Mouse (Mus musculus) monocyte, adult 2 months (primary cell): ENCODE data around the gene Vps13c.

Experiments
- DNase-seq, 2 experiments: peaks; one replicate each; pipeline ENCODE4 v3.0.0; 2022; ENCODE audit warnings: low spot score in 2 of 2, low read depth in 1 of 2

The Vps13c gene

DNA sequence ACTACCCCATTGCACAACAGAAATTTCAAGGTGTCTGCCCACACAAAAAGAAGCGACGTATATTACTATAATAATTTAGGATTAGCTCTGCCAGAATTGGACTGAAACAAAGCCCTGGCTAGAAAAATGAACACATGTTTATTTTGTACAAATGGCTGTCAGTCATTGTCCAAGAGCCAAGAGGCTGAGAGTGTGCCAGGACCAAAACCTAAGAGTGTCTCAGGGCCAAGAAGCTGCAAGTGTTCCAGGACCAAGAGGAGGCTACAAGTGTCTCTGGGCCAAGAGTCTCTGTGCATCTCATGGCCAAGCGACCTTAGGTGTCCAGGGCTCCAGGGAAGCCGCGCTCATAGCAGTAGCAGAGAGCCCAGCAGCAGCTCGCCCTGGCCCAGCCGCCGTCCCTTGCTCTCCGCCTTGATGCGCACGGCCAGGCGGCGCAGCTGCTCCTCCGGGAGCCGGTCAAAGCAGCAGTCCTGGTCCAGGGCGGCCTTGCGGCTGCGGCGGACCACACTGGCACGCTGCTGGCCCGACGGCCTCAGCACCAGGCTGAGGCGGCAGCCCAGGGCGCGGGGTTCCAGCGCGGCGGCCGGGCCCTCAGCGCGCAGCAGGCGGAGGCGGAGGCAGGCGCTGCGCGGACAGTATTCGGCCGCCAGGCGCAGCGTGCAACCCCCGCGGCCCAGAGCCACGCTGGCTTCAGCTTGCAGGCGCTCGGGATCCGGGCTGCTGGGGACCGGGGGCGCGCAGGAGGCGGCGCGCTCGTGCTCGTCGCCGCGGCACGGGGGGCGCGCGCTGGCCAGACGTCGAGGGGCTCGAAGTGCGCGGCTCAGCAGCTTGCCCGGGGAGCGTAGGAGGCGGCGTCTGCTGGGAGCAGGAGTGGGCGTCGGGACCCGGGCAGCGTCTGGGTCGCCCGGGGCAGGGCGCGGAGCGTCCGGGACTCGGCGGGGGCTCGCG lies 9.5 kb upstream of the Vps13c start:
- DNase-seq, result no peak

DNA sequence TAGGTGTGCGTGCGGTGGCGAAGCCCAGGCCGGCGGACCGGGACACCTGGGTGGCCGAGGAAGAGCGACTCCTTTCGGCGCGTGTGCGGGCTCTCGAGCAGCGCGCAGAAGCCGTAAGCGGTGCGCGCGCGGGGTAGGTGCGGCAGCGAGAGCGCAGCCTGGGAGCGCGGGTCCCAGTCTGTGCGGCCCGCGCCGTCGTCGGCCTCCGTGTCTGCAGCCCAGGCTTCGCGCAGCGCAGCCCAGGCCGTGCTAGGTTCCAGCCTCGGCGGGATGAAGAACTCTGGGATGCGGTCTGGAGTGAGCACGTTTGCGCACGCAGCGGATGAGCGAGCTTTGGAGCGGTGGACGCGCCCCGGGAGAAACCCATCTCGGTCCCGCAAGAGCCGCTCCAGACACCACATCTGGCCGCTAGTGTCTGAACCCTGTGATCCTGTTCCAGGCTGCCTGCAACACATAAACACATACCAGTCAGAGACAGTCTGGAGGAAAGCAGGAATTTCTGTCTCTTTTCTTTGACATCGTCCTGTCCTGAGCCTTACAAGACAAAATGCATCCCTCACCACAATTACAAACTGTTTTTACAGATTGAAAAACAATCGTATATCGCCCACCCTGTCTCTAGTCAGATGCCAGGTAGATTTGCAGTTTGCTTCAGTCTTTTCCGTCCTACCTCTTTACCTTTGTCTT lies 8.7 kb upstream of the Vps13c start:
- no peak for DNase-seq

DNA sequence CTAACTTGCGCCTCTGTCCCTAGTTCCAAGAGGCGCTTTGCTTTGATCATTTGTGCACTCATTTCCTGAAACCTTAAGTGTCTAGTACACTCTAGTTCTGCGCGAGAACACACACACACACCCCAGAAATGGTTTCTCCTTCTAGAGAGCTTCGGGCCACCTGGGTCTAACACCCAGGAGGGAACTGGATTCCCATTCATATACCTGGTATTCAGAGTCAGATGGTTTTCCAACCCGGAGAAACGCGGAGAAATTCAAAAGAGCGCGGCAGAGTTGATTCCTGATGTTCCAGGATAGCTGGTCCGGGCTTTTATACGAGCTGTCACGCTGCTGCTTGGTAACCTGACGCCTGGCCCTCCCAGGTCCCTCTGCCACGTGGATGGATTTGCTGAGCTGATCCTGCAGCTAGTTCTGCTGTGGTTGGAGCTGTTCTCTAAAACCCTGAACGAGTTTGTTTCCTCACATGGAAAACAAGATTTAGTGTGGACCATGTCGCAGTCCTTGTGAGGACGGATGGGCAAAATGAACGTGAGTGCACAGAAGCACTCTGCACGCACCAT lies 8.1 kb upstream of the Vps13c start, which contains the start of gene C2cd4a:
Gene C2cd4a (minus strand): TSS at position 285 of the 560 bp plus-strand sequence.
- no peak for DNase-seq

- no peak for DNase-seq
Measured at GRCm38 (mm10) chr9:67834535-67834934, 5.7 kb upstream of the Vps13c start.

DNA sequence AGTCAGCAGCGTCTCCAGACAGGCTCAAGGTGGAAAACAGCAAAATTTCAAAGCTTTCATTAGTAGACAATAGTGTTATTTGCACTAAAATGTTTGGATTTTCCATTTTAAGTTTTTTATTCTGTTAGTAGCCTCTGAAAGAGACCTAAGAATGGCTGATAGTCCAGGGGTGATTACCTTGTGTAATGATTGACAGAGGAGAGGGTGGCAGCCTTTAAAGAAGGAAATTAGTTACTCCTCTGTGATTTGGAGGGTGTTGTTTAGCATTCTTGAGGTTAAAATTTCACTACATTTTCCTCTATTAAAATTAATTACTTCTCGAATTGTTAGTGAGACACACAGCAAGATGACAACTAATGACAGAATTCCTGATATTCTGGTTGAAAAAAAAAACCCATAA lies 2.9 kb upstream of the Vps13c start:
- no peak for DNase-seq

DNA sequence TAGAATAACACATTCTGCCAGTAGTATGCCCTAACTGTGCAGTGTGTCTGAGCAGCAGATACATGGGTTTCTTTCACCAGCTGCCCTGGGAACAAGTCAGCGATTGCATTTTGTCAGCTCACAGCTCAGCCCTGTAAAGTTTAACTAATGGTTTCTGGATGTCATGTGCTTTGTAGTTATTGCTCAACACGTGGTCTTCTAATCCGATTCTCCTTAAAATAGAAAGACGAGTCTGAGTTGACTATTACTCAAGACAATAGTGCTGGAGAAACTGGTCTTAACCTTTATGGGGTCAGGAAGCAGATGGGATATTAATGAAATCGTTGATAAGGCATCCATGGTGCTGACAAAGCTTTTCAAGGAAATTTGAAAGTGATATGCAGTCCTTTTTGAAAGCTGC lies 2.6 kb downstream of the Vps13c start:
- no peak for DNase-seq

DNA sequence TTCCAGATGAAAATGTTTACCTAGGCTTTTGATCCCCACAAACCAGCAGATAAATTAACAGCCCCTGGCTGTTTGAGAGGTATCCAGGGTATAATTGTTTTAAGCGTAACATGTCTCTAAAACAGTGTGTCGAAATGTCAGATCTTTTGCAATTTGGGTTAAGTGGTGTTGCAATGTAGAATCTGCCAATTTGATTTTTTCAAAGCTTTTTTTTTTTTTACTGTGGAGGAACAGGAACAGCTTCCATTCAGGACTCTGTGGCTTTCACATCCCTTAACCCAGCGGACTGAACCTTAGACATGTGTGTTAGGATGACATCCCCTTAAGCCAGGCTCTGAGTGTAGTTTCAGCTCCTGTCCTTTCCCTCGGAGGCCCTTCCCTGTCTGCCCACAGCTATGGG lies 4.8 kb downstream of the Vps13c start:
- DNase-seq, result peak in 1 of 2 experiments; percentile 56

GRCm38 (mm10) chr9:67845648-67846047 lies 5.5 kb downstream of the Vps13c start:
- DNase-seq, result no peak

- no peak for DNase-seq
Measured at GRCm38 (mm10) chr9:67846089-67846488, 5.9 kb downstream of the Vps13c start.

DNA sequence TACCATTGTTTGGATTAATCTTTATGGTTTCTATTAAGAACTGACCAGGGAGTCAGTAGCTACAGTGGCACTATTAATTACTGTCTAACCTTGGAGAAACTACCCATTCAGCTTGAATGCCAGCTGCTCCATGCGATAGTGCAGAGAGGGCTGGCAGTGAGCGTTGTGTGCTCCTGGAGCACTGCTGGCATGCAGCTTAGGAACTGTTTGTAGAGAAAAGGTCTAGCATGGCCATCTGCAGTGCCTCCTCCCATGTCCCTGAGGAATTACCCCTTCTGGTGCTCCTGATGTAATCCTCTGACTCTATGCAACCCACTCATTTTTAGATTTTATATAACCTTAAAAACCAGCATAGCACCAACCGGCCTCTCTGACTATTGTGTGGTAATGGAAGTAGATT lies 7.4 kb downstream of the Vps13c start:
- DNase-seq, result no peak

DNA sequence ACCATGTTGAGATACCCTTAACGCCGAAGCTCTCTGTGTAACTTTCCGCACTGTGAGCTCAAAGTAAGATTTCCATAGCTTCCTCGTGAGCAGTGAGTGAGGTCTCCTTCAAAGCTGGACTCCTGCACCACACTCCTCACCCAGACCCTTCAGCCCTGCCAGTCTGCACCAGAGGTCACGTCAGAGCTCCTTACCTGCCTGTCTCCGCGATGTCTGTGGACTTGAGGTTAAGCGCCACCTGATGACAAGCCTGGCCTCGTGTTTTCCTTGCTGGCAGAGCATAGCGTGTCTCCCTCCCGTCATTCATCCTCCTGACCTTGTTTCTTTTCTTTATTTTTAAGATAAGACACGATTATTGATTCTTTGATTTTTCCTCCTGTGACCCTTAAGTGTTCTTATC lies 9.2 kb downstream of the Vps13c start:
- no peak for DNase-seq

GRCm38 (mm10) chr9:67849846-67850245 lies 9.7 kb downstream of the Vps13c start:
- DNase-seq, result no peak

DNA sequence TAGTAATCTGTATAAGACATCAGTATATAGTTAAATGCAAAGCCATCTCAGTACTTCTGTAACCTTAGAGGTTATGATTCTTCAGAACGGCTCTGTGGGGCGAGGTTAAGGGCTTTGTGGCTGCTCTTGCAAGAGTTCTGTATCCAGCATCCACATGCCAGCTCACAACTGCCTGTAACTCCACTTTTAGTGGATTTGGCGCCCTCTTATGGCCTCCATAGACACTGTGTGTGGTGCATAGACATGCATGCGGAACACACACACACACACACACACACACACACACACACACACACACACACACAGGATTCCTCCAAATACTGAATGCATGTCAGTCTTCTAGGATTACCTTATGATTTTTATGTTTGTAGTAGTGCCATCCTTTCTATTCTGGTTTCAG lies 11.0 kb downstream of the Vps13c start:
- DNase-seq, result no peak

DNA sequence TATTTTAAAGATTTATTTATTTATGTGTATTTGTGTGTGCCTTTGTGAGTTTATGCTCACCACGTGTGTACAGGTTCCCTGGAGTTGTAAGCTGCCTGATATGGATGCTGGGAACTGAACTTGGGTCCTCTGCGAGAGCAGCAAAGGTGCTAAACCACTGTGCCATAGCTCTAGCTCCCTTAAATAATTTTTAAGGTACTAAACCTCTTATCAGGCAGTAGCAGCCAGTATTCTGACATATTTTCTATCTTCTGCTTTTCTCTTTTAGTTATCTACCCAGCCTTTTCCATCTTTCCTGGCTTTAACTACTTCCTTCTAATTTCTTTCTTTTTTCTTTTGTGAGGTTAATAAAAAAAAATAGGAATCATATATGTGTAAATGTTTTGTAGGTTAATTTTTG lies 20.1 kb downstream of the Vps13c start:
- no peak for DNase-seq

DNA sequence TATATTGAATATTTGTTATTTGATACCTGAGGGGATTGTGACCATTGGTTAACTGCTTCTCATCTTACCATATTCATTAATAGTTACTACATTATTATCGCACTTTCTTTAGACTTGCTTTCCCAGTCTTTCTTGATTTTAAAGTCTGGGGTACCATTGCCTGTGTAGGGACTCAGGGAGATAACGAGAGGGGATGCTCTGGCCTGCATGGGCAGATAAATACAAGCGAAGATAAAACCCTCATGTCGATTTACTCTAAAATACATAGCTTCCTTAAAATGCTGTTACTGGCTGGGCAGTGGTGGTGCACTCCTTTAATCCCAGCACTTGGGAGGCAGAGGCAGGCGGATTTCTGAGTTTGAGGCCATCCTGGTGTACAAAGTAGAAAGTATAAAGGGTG lies 23.1 kb downstream of the Vps13c start:
- no peak for DNase-seq

GRCm38 (mm10) chr9:67864011-67864410 lies 23.8 kb downstream of the Vps13c start:
- DNase-seq, result no peak

DNA sequence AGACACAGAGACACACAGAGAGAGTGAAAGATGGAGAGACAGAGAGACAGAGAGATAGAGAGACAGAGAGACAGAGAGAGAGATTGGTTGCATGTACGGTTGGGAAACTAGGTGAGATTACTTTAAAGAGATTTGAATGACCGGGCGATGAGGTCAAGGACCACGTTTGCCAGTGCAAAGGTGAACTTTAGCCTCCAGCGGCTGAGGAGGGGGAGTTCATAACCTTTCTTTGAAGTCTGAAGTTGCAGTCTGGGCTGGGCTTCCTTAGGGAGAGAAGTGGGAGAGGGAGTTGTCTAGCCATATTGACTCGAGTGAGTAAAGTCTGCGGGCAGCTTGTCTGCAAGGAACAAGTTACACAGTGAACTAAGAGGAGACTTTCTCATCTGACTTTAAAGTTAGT lies 25.2 kb downstream of the Vps13c start:
- DNase-seq, result no peak

- no peak for DNase-seq
Measured at GRCm38 (mm10) chr9:67867411-67867810, 27.2 kb downstream of the Vps13c start.

DNA sequence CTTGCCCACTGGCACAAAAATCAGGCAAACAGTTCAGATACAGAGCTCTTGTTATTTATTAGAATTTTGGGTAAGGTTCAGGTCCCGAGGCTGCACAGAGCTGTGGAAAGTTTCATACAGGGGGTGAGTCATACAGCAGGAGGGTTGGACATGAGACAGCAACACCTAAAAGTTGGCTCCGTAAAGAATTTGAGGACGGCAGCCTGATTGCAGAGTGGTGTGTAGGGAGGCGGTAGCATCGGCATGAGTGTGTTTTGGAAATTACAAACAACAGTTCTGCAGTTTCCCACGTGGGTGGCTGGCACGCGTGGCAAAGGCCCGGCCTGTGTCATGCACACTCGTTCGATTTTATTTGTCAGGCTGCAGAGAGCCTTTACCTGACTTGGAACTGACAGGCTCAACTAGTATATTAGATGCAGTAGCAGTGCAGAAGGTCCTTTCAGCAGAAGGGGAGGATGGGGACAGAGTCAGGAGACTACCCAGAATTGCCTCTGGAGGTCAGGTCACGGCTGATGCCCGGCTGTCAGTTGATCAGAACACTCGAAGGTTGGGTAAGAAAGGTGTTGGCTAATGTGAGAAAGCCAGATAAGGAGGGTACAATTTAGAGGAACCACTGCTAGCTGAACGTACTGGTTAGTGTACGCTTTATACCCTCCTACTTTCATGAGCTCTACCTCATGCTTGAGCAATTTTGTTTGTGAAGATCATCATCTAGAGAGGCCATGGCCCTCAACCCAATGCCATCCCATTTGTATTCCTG lies 29.7 kb downstream of the Vps13c start:
- no peak for DNase-seq

DNA sequence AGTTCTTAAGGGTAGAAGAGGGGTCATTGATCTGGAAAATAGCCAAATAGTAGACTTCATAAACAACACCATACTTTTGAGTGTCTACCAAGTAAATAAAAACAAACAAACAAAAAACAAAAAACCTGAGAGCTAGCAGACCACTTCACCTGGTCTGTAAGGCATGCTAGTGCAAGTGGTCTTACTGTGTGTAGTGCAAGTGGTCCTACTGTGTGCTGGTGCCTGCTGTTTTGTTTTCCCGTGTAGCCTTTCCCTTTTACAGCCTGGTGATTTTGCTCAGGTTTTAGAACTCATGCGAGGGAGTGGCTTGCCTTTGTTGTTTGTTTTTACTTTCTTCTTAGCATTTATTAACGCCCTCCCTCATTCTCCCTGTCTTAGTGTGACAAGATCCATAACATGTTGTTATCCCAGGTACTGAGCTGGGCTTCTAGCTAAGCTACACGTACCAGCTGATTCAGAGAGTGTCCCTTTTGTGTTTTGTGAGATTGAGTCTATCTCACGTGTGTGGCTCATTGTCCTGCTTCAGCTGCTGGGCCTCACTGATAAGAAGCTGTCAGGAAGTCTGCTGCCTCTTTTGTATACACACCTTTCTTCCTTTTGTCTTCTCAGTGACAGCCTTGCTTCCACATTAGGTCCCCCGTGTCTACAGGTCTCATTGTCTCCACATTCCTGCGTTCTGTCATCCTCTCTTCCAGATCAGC lies 34.5 kb downstream of the Vps13c start:
- DNase-seq, result no peak

DNA sequence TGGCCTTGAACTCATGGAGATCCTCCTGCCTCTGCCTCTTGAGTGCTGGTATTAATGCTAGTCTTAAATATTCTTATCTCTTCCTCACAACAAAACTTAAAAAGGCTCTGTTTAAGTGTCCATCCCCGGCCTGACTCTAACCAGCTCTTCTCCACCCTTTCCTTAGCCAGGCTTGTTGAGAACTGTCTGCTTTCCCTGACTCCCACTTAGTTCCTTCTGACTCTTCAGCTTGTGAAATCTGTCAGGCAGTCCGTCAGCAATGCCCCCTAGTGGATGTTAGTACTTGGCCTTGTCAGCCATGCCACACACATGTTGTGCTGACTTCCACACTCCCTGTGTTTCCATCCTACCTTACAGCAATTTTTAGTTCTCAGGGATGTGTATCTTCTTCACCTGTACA lies 35.1 kb downstream of the Vps13c start:
- no peak for DNase-seq
